Mouse (Mus musculus) spleen, adult 2 months (tissue): ENCODE measurements around the gene Mkrn2os.

Experiments
- CTCF ChIP-seq: fragments of 200-500 bp; IDR thresholded peaks from 2 replicates; pipeline ENCODE4 v1.5.1; 2011; ENCODE audit warnings: mild to moderate bottlenecking, inconsistent platforms; ENCODE audit not compliant: insufficient read depth, insufficient read length, insufficient replicate concordance; ENCODE audit errors: extremely low read depth
- POLR2A ChIP-seq: fragments of 200-500 bp; IDR thresholded peaks from 2 replicates; pipeline ENCODE4 v1.6.1; 2011; ENCODE audit warnings: low read depth, low read length, inconsistent platforms

GRCm38 (mm10) chr6:115601715-115602523, 9.5 kb upstream of the Mkrn2os start, which contains the start of gene Mkrn2:
- TF ChIP-seq POLR2A (peak; percentile 65), CTCF (no peak)
